In genomic region chr15:98699190-98700105, GRCm38 (mm10) we compare ENCODE assay signal across 8 mouse cellular contexts. TPM values are rescaled to one million over a fixed set of nuclear protein-coding genes. Genes with fewer than 3 reads are reported as not detected.
DNase-seq lines count a peak whose midpoint lies in the region; ATAC-seq and TF ChIP-seq lines count a peak whose summit lies in the region.

No protein-coding gene starts in this region.

- H3K4me1 ChIP-seq in lung, embryonic 15.5 days = peaks cover 6% of the 10 kb centered on the region; the same call in 1 of the 2 replicates
- H3K4me1 ChIP-seq in thymus, adult 2 months (replicated peaks; ENCODE audit: control insufficient read depth, insufficient read depth, low read length) = 0 out of 2 replicates have a peak, but pooled peaks cover 4% of the 10 kb centered on the region

- WGBS in lung, embryonic 15.5 days = 4% methylated on average over 40 of the region's 40 CpGs
- WGBS in thymus, adult 2 months = 8% methylated on average over 40 of the region's 40 CpGs

- no peak for TF ChIP-seq POLR2A in thymus, adult 2 months (IDR thresholded peaks at IDR 0.05; ENCODE audit: control insufficient read depth, extremely low read depth, insufficient read depth, low read length, poor library complexity)

- TF ChIP-seq CTCF in thymus, adult 2 months (IDR thresholded peaks at IDR 0.05; ENCODE audit: borderline replicate concordance, control insufficient read depth, extremely low read depth, insufficient read depth, low read length, poor library complexity) = peak; percentile 98

- no peak overlapping the region for H3K27ac ChIP-seq in lung, embryonic 15.5 days
- no peak overlapping the region for H3K27ac ChIP-seq in thymus, adult 2 months (ENCODE audit: control insufficient read depth, insufficient read depth, low read length)

- peak overlapping the region; percentile 29 for H3K4me3 ChIP-seq in lung, embryonic 15.5 days
- no peak overlapping the region for H3K4me3 ChIP-seq in thymus, adult 2 months (ENCODE audit: control insufficient read depth, insufficient read depth, low read length)

- H3K36me3 ChIP-seq in lung, embryonic 15.5 days = no peaks in the 10 kb centered on the region
- H3K36me3 ChIP-seq in thymus, adult 2 months (ENCODE audit: control insufficient read depth, insufficient read depth, low read length) = no peaks in the 10 kb centered on the region

- peak; percentile 86 to 93 for ATAC-seq in hematopoietic stem cell, adult 5-6 weeks (replicated peaks in 1 of 2; ENCODE audit: insufficient read depth in 1 of 2, low FRiP score in 2 of 2, low TSS enrichment in 1 of 2, low read depth in 1 of 2, poor library complexity in 2 of 2, severe bottlenecking in 2 of 2)
- ATAC-seq in lung, embryonic 15.5 days (ENCODE audit: borderline replicate concordance, extremely low read depth, low FRiP score, low TSS enrichment) = peak; percentile 65; the same call in 1 of the 2 replicates

- 0 out of 2 replicates have a peak overlapping the region, but pooled peaks have one; percentile 24 for H3K9ac ChIP-seq in lung, embryonic 15.5 days

- peaks cover 52% of the 10 kb centered on the region for H3K27me3 ChIP-seq in lung, embryonic 15.5 days
- H3K27me3 ChIP-seq in thymus, adult 2 months (ENCODE audit: control insufficient read depth, insufficient read depth, low read length) = peaks cover 4% of the 10 kb centered on the region; the same call in 1 of the 2 replicates

- peak; percentile 88 for DNase-seq in ES-CJ7 (ENCODE audit: low read depth, low spot score)
- DNase-seq in cerebellum, adult 18-20 months = peak; percentile 87 to 95
- peak; percentile 76 for DNase-seq in forelimb bud, embryonic 11.5 days (ENCODE audit: low read depth, low spot score)
- DNase-seq in layer of hippocampus, adult 9-10 months (ENCODE audit: low spot score) = peak; percentile 73
- DNase-seq in ovary, adult 18-20 months (ENCODE audit: low spot score) = peak; percentile 60
- DNase-seq in thymus, adult 2 months = peak; percentile 86

- H3K4me2 ChIP-seq in lung, embryonic 15.5 days = peak overlapping the region; percentile 66

- no peaks in the 10 kb centered on the region for H3K9me3 ChIP-seq in lung, embryonic 15.5 days

RNA-seq across cellular contexts. Expression of gene Ccdc65, which starts 8.6 kb away (rescaled TPM):
- total RNA-seq in hematopoietic stem cell, adult 5-6 weeks (2017) = 0.19 TPM in 1 of 2 replicates, not detected in the other
- 2.1 and 2.8 TPM in 2 replicates for polyA plus RNA-seq in lung, embryonic 15.5 days (2015; fragmentation: Nextera tagmentation; extraction: Ambion mirVana)
- polyA plus RNA-seq in thymus, adult 2 months (2012; rRNA removed) = 0.04 and 0.09 TPM in 2 replicates

RNA-seq across cellular contexts. Expression of gene Rnd1, which starts 22.2 kb away (rescaled TPM):
- 0.79 and 1.1 TPM in 2 replicates for total RNA-seq in hematopoietic stem cell, adult 5-6 weeks (2017)
- polyA plus RNA-seq in lung, embryonic 15.5 days (2015; fragmentation: Nextera tagmentation; extraction: Ambion mirVana) = 0.63 and 0.92 TPM in 2 replicates
- polyA plus RNA-seq in thymus, adult 2 months (2012; rRNA removed) = 2.6 and 2.8 TPM in 2 replicates

RNA-seq across cellular contexts. Expression of gene Fkbp11, which starts 28.6 kb away (rescaled TPM):
- 5.9 and 11.3 TPM in 2 replicates for total RNA-seq in hematopoietic stem cell, adult 5-6 weeks (2017)
- polyA plus RNA-seq in lung, embryonic 15.5 days (2015; fragmentation: Nextera tagmentation; extraction: Ambion mirVana) = 30.0 and 32.6 TPM in 2 replicates
- 2.1 and 3.1 TPM in 2 replicates for polyA plus RNA-seq in thymus, adult 2 months (2012; rRNA removed)

RNA-seq across cellular contexts. Expression of gene Ddx23, which starts 36.8 kb away (rescaled TPM):
- 93.8 and 108 TPM in 2 replicates for total RNA-seq in hematopoietic stem cell, adult 5-6 weeks (2017)
- polyA plus RNA-seq in lung, embryonic 15.5 days (2015; fragmentation: Nextera tagmentation; extraction: Ambion mirVana) = 22.5 and 22.9 TPM in 2 replicates
- 59.7 and 65.5 TPM in 2 replicates for polyA plus RNA-seq in thymus, adult 2 months (2012; rRNA removed)
